Mouse (Mus musculus) hindbrain, embryonic 14.5 days (tissue): Measurements from ENCODE around the gene Snrpc. TPM values are rescaled to one million over a fixed set of nuclear protein-coding genes. Genes with fewer than 3 reads are reported as not detected.

Experiments
- ATAC-seq: fragments of 200-750 bp; cut with Nextera tagmentation; 2 replicates; pipeline ENCODE4 v1.8.0; 2017; ENCODE audit warnings: moderate number of reproducible peaks, mild to moderate bottlenecking, moderate TSS enrichment, moderate library complexity; ENCODE audit not compliant: low FRiP score
- DNase-seq: peaks from one replicate; pipeline ENCODE4 v3.0.0-alpha.2; 2015; ENCODE audit warnings: low spot score
- H3K27ac ChIP-seq: fragments of 300-500 bp; sonication (generic); 2 replicates; pipeline ENCODE4 v1.5.1; 2014; ENCODE audit warnings: mild to moderate bottlenecking, moderate library complexity
- H3K27me3 ChIP-seq: fragments of 300-500 bp; sonication (generic); 2 replicates; pipeline ENCODE4 v1.6.1; 2014; ENCODE audit warnings: mild to moderate bottlenecking, low read length, mixed read lengths; ENCODE audit not compliant: control insufficient read depth, insufficient read depth
- H3K36me3 ChIP-seq: fragments of 300-500 bp; sonication (generic); replicated peaks from 2 replicates; pipeline ENCODE4 v1.6.1; 2014; ENCODE audit not compliant: control insufficient read depth, insufficient read depth
- H3K4me1 ChIP-seq: fragments of 300-500 bp; sonication (generic); replicated peaks from 2 replicates; pipeline ENCODE4 v1.6.1; 2014; ENCODE audit warnings: antibody characterized with exemption, low read length, mixed read lengths; ENCODE audit not compliant: control insufficient read depth, insufficient read depth
- H3K4me2 ChIP-seq: fragments of 300-500 bp; sonication (generic); replicated peaks from 2 replicates; pipeline ENCODE4 v1.6.1; 2014; ENCODE audit warnings: mild to moderate bottlenecking, moderate library complexity
- H3K4me3 ChIP-seq: fragments of 300-500 bp; sonication (generic); replicated peaks from 2 replicates; pipeline ENCODE4 v1.5.1; 2014; ENCODE audit warnings: mild to moderate bottlenecking, low read length
- H3K9ac ChIP-seq: fragments of 300-500 bp; sonication (generic); 2 replicates; pipeline ENCODE4 v1.6.1; 2014
- H3K9me3 ChIP-seq: fragments of 300-500 bp; sonication (generic); 2 replicates; pipeline ENCODE4 v1.6.1; 2016; ENCODE audit warnings: low read length; ENCODE audit not compliant: control insufficient read depth
- WGBS: fragments of 180-500 bp; shearing (Covaris S2); extraction: QIAGEN DNeasy Blood & Tissue Kit; methylation state at CpG from one replicate; pipeline ENCODE4 v1.1.7; 2014; 5-methylcytosine and 5-hydroxymethylcytosine counted together
- polyA plus RNA-seq: library from polyadenylated mRNA; unstranded; fragments of >200 nt; fragmentation: Nextera tagmentation; extraction: Ambion mirVana; gene quantifications from 2 replicates; pipeline ENCODE4 v1.2.1, GENCODE M21; 2014

Gene Snrpc
- polyA plus RNA-seq, 1 experiment from 2014 or later, result 223 TPM

DNA sequence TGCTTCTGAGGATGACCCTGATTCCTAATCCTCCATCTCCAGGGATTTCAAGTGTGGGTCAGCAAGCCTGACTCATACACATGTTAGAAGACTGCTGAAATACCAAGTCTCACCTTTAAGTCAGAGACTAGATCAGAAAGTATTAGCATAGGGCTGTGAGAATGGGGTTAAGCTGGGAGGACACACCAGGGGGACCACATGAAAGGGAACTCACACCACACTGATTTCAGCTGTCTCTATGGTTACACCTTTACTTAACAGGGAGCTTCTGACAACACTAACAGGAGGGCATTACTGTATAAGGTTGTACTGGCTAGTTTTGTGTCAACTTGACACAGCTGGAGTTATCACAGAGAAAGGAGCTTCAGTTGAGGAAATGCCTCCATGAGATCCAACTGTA lies 23.3 kb upstream of the Snrpc start:
- no peak overlapping the region for H3K4me3 ChIP-seq
- DNase-seq (no peak), ATAC-seq (no peak)
- no peaks in the 10 kb centered on the region for H3K9me3 ChIP-seq
- H3K9ac ChIP-seq, result no peak overlapping the region
- no peaks in the 10 kb centered on the region for H3K27me3 ChIP-seq
- no peak overlapping the region for H3K4me2 ChIP-seq
- peaks cover 19% of the 10 kb centered on the region for H3K4me1 ChIP-seq
- no peaks in the 10 kb centered on the region for H3K36me3 ChIP-seq
- H3K27ac ChIP-seq, result no peak overlapping the region

DNA sequence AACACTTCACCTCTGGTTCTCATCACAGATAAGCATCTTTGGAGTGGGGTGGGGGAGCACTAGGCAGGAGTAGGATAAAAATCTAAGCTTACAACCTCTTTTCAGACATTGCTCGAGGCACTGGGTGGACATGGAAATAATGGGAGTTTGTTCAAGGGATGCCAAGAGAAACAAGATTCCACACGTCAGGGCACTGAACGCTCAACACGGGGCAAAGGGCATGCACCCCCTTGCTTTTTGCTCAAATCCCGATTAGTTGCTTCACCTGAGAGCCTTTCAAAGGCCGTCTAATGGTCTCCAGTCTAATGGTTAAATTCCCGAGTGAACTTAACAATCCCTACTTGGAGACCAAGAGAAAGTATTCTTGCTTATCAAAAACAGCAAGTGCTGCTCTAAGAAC lies 18.9 kb upstream of the Snrpc start:
- peak overlapping the region; percentile 91 for H3K4me3 ChIP-seq
- H3K36me3 ChIP-seq, result no peaks in the 10 kb centered on the region
- no peak for DNase-seq
- H3K27me3 ChIP-seq, result no peaks in the 10 kb centered on the region
- no peaks in the 10 kb centered on the region for H3K9me3 ChIP-seq
- peak overlapping the region; percentile 87 for H3K4me2 ChIP-seq
- no peak for ATAC-seq
- 30% methylated on average over 7 of the region's 7 CpGs for WGBS
- no peak overlapping the region for H3K27ac ChIP-seq
- peaks cover 24% of the 10 kb centered on the region for H3K4me1 ChIP-seq
- peak overlapping the region; percentile 88 for H3K9ac ChIP-seq

- H3K27ac ChIP-seq, result peak overlapping the region; percentile 81
- H3K27me3 ChIP-seq, result no peaks in the 10 kb centered on the region
- DNase-seq (no peak), ATAC-seq (no peak)
- 2% methylated on average over 20 of the region's 20 CpGs for WGBS
- H3K4me1 ChIP-seq, result peaks cover 24% of the 10 kb centered on the region
- peak overlapping the region; percentile 91 for H3K4me3 ChIP-seq
- H3K4me2 ChIP-seq, result peak overlapping the region; percentile 87
- no peaks in the 10 kb centered on the region for H3K9me3 ChIP-seq
- H3K36me3 ChIP-seq, result no peaks in the 10 kb centered on the region
- peak overlapping the region; percentile 88 for H3K9ac ChIP-seq
Observed at GRCm38 (mm10) chr17:27819521-27819970, 18.4 kb upstream of the Snrpc start.

DNA sequence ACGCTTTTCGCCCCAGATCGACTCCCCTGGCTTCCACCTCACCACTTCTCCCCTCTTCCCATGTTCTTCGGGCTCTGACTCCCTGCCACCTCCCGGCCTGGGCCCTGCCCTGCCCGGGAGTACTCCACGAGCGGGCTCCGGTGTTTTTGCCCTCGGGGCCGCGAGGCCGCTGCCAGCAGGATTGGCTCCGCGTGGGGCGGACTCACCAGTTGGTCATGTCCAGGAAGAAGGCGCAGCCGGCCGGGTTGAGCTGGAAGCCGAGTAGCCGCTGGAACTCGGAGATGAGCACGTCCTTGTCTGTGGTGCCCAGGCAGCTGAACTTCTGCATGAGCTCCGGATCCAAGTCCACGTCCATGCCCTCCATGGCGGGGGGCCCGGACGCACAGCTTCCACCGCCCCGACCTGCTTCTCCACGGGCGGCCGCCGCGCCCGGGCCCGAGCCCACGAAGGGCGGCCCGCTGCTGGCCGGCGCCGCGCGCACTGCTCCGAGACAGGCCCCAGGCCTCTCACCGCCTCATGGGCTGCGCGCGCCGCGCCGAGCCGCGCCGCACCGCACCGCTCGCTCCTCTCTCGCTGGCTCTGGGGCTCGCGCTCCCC lies 17.9 kb upstream of the Snrpc start:
- Histone ChIP-seq H3K9me3 (no peaks in the 10 kb centered on the region), H3K4me1 (peaks cover 24% of the 10 kb centered on the region), H3K36me3 (no peaks in the 10 kb centered on the region), H3K9ac (peak overlapping the region; percentile 88), H3K4me3 (peak overlapping the region; percentile 91), H3K27ac (peak overlapping the region; percentile 81), H3K27me3 (no peaks in the 10 kb centered on the region), H3K4me2 (peak overlapping the region; percentile 87)
- ATAC-seq (peak; percentile 87), DNase-seq (no peak)
- WGBS, result under 1% methylated on average over 52 of the region's 62 CpGs

DNA sequence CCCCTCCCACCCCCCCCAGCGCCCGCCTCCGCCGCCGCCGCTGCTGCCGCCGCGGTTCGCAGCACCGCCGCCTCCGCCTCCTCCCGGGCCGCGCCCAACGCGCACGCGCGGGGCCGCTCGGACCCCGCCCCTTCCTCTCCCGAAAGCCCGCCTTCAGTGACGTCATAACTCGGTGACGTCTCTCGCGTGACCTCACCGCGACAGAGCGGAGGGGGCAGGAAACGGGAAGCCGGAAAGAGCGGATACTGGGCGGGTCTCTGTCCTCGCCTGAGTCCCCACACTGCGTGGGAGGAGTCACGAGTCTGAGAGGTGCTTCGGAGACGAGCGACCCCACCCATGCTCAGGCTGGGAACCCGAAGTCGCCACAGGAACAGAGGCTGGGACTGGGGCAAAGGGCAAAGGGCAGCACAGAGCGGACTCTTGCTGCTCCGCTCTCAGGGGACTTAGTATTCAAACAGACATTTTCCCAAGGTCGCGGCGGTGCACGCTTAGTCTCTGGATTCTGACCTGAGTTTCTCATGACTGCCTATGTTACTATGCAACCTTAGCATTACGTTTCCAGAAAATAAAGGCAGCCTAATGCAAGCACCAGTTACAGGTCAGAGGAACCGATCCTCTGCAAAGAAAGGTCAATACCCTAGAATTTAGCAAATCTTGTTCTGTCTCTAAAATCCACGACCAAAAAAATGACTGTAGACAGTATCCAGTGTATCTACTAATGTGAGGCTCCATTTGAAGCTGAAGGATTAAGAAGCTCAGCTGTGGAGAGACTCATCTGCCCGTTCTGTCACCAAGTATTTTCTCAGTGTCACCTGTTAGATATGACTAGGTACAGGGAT lies 17.2 kb upstream of the Snrpc start, which contains the start of gene D17Wsu92e:
D17Wsu92e (minus strand) TSS at position 81 of the 839 bp plus-strand sequence.
- Histone ChIP-seq H3K4me2 (peak within 1 kb of the TSS; percentile 87), H3K27ac (peak within 1 kb of the TSS; percentile 87), H3K9me3 (no peaks in the 10 kb centered on the region), H3K9ac (peak within 1 kb of the TSS; percentile 88), H3K4me1 (peaks cover 24% of the 10 kb centered on the region), H3K4me3 (peak within 1 kb of the TSS; percentile 91), H3K27me3 (no peaks in the 10 kb centered on the region), H3K36me3 (no peaks in the 10 kb centered on the region)
- 2% methylated on average over 35 of the region's 56 CpGs for WGBS
- peak; percentile 100 for DNase-seq
- peak; percentile 96 for ATAC-seq

- DNase-seq (no peak), ATAC-seq (no peak)
- Histone ChIP-seq H3K4me3 (peak overlapping the region; percentile 91), H3K4me1 (peaks cover 24% of the 10 kb centered on the region), H3K27me3 (no peaks in the 10 kb centered on the region), H3K9ac (peak overlapping the region; percentile 77; the same call in 1 of the 2 replicates), H3K9me3 (no peaks in the 10 kb centered on the region), H3K27ac (peak overlapping the region; percentile 87), H3K36me3 (no peaks in the 10 kb centered on the region), H3K4me2 (peak overlapping the region; percentile 60)
- WGBS, result 67% methylated on average over 9 of the region's 9 CpGs
Observed at GRCm38 (mm10) chr17:27821407-27822338, 16.3 kb upstream of the Snrpc start.

GRCm38 (mm10) chr17:27823142-27823905 lies 14.6 kb upstream of the Snrpc start:
- Histone ChIP-seq H3K27ac (no peak overlapping the region), H3K4me1 (peaks cover 18% of the 10 kb centered on the region), H3K36me3 (no peaks in the 10 kb centered on the region), H3K27me3 (no peaks in the 10 kb centered on the region), H3K4me3 (no peak overlapping the region), H3K9me3 (no peaks in the 10 kb centered on the region), H3K9ac (no peak overlapping the region), H3K4me2 (no peak overlapping the region)
- WGBS, result 79% methylated on average over 9 of the region's 9 CpGs
- ATAC-seq (no peak), DNase-seq (no peak)

DNA sequence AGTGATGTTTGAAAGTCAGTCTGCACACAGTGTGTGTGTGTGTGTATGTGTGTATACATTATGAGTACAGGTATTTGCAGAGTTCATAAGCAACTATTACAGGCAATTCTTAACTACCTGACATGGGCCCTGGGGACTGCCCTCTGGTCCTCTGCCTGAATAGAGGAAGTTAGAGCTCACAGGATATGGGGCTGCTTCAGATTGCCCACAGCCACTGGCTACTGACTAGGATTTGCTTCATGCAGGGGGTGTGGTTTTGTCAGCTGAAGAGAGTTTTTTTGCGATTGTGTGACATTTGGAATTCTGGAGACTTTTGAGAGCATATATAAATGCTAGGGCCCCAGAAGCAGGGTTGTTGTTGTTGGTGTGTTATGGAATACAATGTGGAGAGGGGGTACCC lies 13.0 kb upstream of the Snrpc start:
- no peak for ATAC-seq
- Histone ChIP-seq H3K36me3 (no peaks in the 10 kb centered on the region), H3K27me3 (no peaks in the 10 kb centered on the region), H3K4me3 (no peak overlapping the region), H3K27ac (no peak overlapping the region), H3K9me3 (no peaks in the 10 kb centered on the region), H3K4me1 (peaks cover 5% of the 10 kb centered on the region; the same call in 1 of the 2 replicates), H3K4me2 (no peak overlapping the region), H3K9ac (no peak overlapping the region)
- DNase-seq, result no peak
- 83% methylated on average over 1 of the region's 1 CpGs for WGBS
